Mouse (Mus musculus): ENCODE data around the gene Itpkc.

DNA sequence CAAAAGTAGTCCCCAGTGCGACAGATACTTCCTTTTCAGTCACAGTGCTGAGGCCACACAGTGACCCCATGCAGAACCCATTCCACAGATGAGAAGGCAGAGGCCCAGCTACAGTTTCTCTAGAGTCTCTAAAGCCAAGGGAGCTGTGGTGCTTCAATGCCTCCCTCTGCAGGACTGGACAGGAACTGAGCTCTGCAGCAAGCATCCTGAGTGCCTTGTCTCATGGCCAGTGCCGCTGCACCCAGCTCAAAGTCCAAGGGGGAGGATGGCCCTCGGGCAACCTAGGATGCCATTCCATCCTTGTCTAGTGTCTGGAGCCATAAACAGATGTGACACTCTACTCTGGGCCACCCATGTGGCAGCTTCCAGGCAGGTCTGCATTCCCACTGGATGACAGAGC is 27.3 kb upstream of the Itpkc start:
- peak; percentile 59 for TF ChIP-seq CTCF (conservative IDR thresholded peaks at IDR 0.05; ENCODE audit: low read length)
- TF ChIP-seq POU5F1 (IDR thresholded peaks at IDR 0.05; ENCODE audit: borderline replicate concordance, low read length): no peak
- TF ChIP-seq NANOG (IDR thresholded peaks at IDR 0.05; ENCODE audit: borderline replicate concordance, low read length): no peak

Data from E14TG2a.4 (cell line).